Mouse (Mus musculus) lung, adult 2 months (tissue): ENCODE measurements around the gene Ttll5. TPM values are rescaled to one million over a fixed set of nuclear protein-coding genes. Genes with fewer than 3 reads are reported as not detected.

Experiments
- DNase-seq: peaks from one replicate; pipeline ENCODE4 v3.0.0; 2022
- H3K4me1 ChIP-seq: fragments of 200-500 bp; 2 replicates; pipeline ENCODE4 v1.6.1; 2011; ENCODE audit warnings: low read length; ENCODE audit not compliant: control insufficient read depth, insufficient read depth
- H3K4me3 ChIP-seq: fragments of 200-500 bp; replicated peaks from 2 replicates; pipeline ENCODE3; 2011; ENCODE audit warnings: low read depth, mild to moderate bottlenecking, control low read depth, low read length; ENCODE audit errors: extremely low read depth
- CTCF ChIP-seq: fragments of 200-500 bp; IDR thresholded peaks from 2 replicates; pipeline ENCODE4 v1.5.1; 2011; ENCODE audit warnings: mild to moderate bottlenecking, low read length, control low read depth; ENCODE audit not compliant: insufficient read depth
- POLR2A ChIP-seq: fragments of 200-500 bp; IDR thresholded peaks from 2 replicates; pipeline ENCODE4 v1.6.1; 2011; ENCODE audit warnings: low read depth, mild to moderate bottlenecking, control low read depth, low read length, borderline replicate concordance; ENCODE audit errors: extremely low read depth
- WGBS: fragments of 180-500 bp; shearing (Covaris S2); methylation state at CpG from one replicate; pipeline ENCODE4 v1.1.7; 2018; 5-methylcytosine and 5-hydroxymethylcytosine counted together
- polyA plus RNA-seq: library from polyadenylated mRNA; depleted of rRNA; stranded (reverse); fragments of >200 nt; gene quantifications from 2 replicates; pipeline ENCODE4 v1.2.3, GENCODE M21; 2012

The Ttll5 gene
- polyA plus RNA-seq, 1 experiment: 11.7 TPM

- DNase-seq: no peak
- WGBS: 86% methylated on average over 3 of the region's 3 CpGs
- TF ChIP-seq CTCF (no peak), POLR2A (no peak)
- H3K4me3 ChIP-seq: no peak overlapping the region
- H3K4me1 ChIP-seq: no peaks in the 10 kb centered on the region
Measured at GRCm38 (mm10) chr12:85907896-85908295, 83.4 kb downstream of the Ttll5 start.

DNA sequence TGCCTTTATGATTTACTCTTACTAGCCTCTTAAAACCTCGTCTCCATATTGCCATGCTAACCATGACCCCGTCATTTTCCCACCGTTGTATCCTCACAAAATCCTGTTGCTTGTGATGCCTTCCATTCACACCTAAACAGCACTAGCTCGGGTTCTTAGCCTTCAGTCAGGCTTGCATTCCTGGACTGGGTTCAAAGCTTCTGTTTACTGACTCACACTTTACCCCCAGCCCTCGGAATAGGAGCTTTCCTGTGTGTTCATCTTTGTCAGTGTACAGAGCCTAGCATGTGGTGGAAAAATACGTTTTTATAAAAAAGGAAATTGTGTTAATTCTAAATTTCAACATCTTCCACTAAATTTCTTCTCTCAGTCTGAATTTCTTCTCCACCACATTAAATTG is 86.4 kb downstream of the Ttll5 start:
- H3K4me1 ChIP-seq: no peaks in the 10 kb centered on the region
- WGBS: 77% methylated on average over 6 of the region's 6 CpGs
- no peak overlapping the region for H3K4me3 ChIP-seq
- DNase-seq: no peak
- TF ChIP-seq POLR2A (no peak), CTCF (no peak)

DNA sequence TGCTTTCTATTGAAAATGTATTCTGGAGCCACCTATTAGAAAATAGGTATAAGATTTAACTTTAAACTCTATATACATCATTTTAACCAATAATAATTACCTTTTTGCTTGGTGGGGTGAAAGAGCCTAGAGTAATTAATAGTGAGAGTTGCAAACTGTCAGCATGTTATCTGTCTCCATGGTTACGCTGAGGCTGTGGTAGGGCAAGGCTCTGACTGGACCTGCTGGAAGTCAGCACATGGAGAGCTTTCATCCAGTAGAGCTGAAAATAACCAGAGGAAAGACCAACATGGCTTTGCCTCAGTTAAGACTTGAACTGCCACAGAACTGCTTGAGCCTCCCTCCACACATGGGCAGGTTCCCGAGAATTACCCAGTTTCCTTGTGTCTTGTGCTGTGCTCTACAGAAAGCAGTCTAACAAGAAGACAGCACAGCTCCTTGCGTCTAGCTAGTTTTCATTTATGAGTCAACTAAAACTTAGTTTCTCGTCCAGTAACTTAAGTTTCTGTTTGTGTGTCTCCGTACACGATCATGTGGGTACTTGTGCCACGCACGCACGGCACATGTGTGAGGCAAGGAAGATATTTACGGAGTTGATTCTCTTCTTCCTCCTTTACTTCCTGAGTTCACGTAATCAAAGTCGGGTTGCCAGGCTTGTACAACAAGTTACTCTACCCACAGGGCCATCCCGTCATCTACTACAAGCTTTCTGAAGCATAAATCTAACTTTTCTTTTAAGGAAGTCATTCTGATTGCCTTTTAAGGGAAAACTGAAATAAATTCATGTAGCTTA is 88.4 kb downstream of the Ttll5 start:
- Histone ChIP-seq H3K4me3 (no peak overlapping the region), H3K4me1 (no peaks in the 10 kb centered on the region)
- no peak for DNase-seq
- 66% methylated on average over 13 of the region's 13 CpGs for WGBS
- no peak for TF ChIP-seq CTCF
- TF ChIP-seq POLR2A: no peak

GRCm38 (mm10) chr12:85926897-85927296 is 102.4 kb downstream of the Ttll5 start:
- Histone ChIP-seq H3K4me3 (no peak overlapping the region), H3K4me1 (no peaks in the 10 kb centered on the region)
- DNase-seq: no peak
- TF ChIP-seq CTCF (no peak), POLR2A (no peak)
- WGBS: 40% methylated on average over 4 of the region's 4 CpGs

GRCm38 (mm10) chr12:85928513-85928912 is 104.1 kb downstream of the Ttll5 start:
- TF ChIP-seq CTCF (no peak), POLR2A (no peak)
- DNase-seq: no peak
- WGBS: 85% methylated on average over 10 of the region's 10 CpGs
- Histone ChIP-seq H3K4me1 (no peaks in the 10 kb centered on the region), H3K4me3 (no peak overlapping the region)

GRCm38 (mm10) chr12:85929711-85930110 is 105.3 kb downstream of the Ttll5 start:
- DNase-seq: no peak
- no peak overlapping the region for H3K4me3 ChIP-seq
- no peaks in the 10 kb centered on the region for H3K4me1 ChIP-seq
- TF ChIP-seq POLR2A (no peak), CTCF (no peak)
- 45% methylated on average over 4 of the region's 4 CpGs for WGBS

GRCm38 (mm10) chr12:85930713-85931112 is 106.3 kb downstream of the Ttll5 start:
- no peak overlapping the region for H3K4me3 ChIP-seq
- H3K4me1 ChIP-seq: no peaks in the 10 kb centered on the region
- WGBS: 91% methylated on average over 3 of the region's 3 CpGs
- TF ChIP-seq CTCF: 0 out of 2 replicates have a peak, but pooled peaks have one; percentile 17
- no peak for TF ChIP-seq POLR2A
- no peak for DNase-seq

- 91% methylated on average over 10 of the region's 10 CpGs for WGBS
- H3K4me1 ChIP-seq: no peaks in the 10 kb centered on the region
- no peak overlapping the region for H3K4me3 ChIP-seq
- TF ChIP-seq POLR2A: no peak
- no peak for TF ChIP-seq CTCF
- no peak for DNase-seq
Measured at GRCm38 (mm10) chr12:85933241-85933640, 108.8 kb downstream of the Ttll5 start.

- no peak for DNase-seq
- Histone ChIP-seq H3K4me3 (no peak overlapping the region), H3K4me1 (no peaks in the 10 kb centered on the region)
- 86% methylated on average over 5 of the region's 5 CpGs for WGBS
- TF ChIP-seq CTCF (no peak), POLR2A (no peak)
Measured at GRCm38 (mm10) chr12:85937384-85937783, 112.9 kb downstream of the Ttll5 start.

GRCm38 (mm10) chr12:85943456-85943855 is 119.0 kb downstream of the Ttll5 start:
- no peak for DNase-seq
- WGBS: 53% methylated on average over 10 of the region's 10 CpGs
- H3K4me1 ChIP-seq: no peaks in the 10 kb centered on the region
- TF ChIP-seq CTCF (no peak), POLR2A (no peak)
- H3K4me3 ChIP-seq: no peak overlapping the region

- no peak overlapping the region for H3K4me3 ChIP-seq
- TF ChIP-seq POLR2A (no peak), CTCF (no peak)
- H3K4me1 ChIP-seq: no peaks in the 10 kb centered on the region
- 72% methylated on average over 3 of the region's 3 CpGs for WGBS
- DNase-seq: no peak
Measured at GRCm38 (mm10) chr12:85944419-85944818, 120.0 kb downstream of the Ttll5 start.
